Mouse (Mus musculus) pancreas, adult 10 weeks (tissue): Measurements from ENCODE around the gene Trip10. TPM values are rescaled to one million over a fixed set of nuclear protein-coding genes. Genes with fewer than 3 reads are reported as not detected.

Source experiments
- polyA plus RNA-seq: library from polyadenylated mRNA; stranded (reverse); fragments of 350-450 nt; fragmentation: Illumina TruSeq; extraction: RNeasy Lipid Tissue Mini Kit (QIAGEN cat#74804); gene quantifications from one replicate; pipeline ENCODE4 v1.2.3, GENCODE M21; 2015; ENCODE audit warnings: low read depth, low replicate concordance; ENCODE audit not compliant: insufficient read depth

Gene Trip10
- 19.2 TPM for polyA plus RNA-seq

DNA sequence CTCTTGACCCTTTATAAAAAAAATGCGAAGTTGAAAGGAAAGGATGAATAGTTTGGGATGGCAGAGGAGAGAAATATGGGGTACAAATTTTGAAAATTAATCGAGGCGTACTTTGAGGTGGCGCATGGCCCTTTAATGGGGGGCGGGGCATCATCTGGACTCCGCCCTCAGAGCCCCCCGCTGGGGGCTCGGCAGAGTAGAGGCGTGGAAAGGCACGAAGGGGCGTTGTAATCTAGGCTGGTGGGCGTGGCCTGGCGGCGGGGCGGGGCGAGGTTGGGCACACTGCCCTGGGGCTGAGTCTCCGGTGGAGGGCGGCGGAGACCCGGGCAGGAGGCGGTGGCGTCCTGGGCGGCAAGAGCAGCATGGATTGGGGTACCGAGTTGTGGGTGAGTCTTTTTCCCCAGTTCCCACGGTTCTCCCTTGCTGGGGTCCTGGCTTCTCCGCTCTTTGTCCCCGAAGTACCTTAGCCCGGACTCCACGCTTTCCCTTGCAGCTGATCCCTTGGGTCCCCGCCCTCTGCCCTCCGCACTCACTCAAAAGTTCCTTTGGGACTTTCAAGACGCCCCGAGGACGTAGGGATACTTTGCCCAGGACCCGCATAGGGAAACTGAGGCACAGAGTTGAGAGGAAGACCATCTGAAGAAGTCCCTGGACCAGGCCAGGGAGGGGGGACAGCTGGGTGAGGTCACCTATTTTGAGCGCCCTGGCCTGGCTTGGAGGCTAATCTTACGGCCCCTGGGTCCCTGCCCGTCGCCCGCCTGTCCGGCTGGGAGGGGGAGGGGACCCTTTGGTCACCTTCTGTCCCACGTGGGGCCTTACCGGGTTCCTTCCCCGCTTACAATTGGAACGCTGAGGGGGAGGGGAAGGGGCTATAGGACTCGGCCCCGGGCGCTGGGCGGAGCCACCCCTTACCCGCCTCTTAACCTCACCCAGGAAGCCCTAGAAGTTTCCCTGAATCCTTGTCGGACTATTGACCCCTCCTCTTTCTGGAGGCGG, at the start of gene Trip10:
TSS of gene Trip10 (plus strand) at position 270 of the 996 bp plus-strand sequence.

DNA sequence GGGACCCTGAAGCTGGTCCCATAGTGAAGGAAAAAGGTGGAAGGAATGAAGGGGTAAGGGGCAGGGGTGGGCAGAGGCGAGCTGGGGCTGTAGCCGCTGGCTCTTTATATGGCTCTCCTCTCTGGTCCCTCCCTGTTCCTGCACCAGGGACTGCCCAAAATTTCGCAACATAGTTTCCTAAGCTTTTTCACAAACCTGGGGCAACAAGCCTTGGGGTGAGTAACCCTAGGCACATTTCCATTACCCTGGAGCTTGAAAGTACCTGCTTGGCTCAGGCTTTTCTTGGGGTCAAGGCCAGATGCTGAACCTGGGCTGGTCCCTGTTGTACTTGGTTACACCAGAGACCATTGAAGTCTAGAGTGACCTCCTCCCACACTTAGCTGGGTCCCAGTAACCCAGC, 21.2 kb upstream of the Trip10 start, which contains the start of gene C3:
TSS of gene C3 (minus strand) at position 123 of the 400 bp plus-strand sequence.

DNA sequence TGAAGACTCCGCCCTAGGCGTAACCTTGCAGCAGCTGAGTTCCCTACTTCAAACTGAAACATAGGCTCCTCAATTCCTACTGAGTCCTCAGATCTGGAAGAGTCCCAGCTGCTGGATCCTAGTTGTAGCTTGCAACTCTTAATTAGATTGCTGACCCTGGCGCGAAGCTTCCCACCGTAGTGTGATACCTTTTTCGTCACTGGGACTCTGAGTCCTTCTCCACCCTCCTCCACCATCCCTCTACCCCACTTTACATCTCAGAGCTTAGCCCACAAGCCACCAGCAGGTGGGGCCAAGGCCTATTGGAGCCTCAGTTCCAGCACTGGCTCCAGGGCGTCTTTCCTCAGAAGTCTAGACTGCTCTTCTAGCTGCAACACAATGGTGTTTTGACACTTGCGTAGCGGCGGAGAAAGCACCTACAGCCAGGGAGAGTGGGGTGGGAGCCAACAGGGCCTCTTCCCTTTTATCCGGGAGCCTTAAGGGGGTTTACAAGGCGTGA, 1.0 kb upstream of the Trip10 start, which contains the start of gene Gpr108:
TSS of gene Gpr108 (minus strand) at position 246 of the 499 bp plus-strand sequence.

DNA sequence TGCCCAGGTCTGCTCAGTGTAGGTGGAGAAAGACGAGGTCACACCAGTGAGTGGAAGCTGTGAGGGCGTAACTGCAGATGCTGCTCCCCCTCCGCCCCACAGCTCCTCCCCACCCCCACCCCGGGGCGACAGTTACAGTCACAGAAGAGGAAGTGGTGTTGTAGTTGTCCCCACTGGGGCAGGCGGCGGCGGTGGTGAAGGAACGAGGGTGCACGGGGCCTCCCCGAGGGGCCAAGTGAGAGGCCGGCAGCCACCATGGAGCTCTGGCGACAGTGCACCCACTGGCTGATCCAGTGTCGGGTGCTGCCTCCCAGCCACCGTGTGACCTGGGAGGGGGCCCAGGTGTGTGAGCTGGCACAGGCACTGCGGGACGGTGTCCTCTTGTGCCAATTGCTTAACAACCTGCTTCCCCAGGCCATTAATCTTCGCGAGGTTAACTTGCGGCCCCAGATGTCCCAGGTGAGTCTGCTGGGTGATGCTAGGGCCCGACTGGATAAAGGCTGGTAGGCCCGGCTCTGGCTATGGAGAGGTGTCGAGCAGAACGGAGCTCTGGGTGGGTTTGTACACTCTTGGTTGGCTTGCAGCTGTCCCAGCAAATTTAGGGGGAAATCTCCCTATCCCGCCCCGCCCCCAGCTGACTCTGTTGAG, 29.8 kb downstream of the Trip10 start, which contains the start of gene Vav1:
TSS of gene Vav1 (plus strand) at position 158 of the 648 bp plus-strand sequence.

Other genes with a start within 250 kb of the Trip10 start
- not detected for gene Pspn, start 249.4 kb upstream of the Trip10 start, polyA plus RNA-seq
- 7.4 TPM for gene Gtf2f1, start 238.2 kb upstream of the Trip10 start, polyA plus RNA-seq
- not detected for gene Gm17949, start 238.0 kb upstream of the Trip10 start, polyA plus RNA-seq
- gene Khsrp, start 217.9 kb upstream of the Trip10 start, polyA plus RNA-seq, result 14.1 TPM
- gene Slc25a41, start 207.8 kb upstream of the Trip10 start, polyA plus RNA-seq, result not detected
- 20.0 TPM for gene Crb3, start 190.3 kb upstream of the Trip10 start, polyA plus RNA-seq
- 15.4 TPM for gene Slc25a23, start 189.6 kb upstream of the Trip10 start, polyA plus RNA-seq
- gene Dennd1c, start 170.9 kb upstream of the Trip10 start, polyA plus RNA-seq, result 3.3 TPM
- gene Tubb4a, start 161.7 kb upstream of the Trip10 start, polyA plus RNA-seq, result 1.5 TPM
- 1.3 TPM for gene Tnfsf9, start 144.1 kb upstream of the Trip10 start, polyA plus RNA-seq
- not detected for gene Cd70, start 99.7 kb upstream of the Trip10 start, polyA plus RNA-seq
- not detected for gene Tnfsf14, start 55.3 kb upstream of the Trip10 start, polyA plus RNA-seq
- 236 TPM for gene C3, start 21.3 kb upstream of the Trip10 start, polyA plus RNA-seq
- 23.7 TPM for gene Gpr108, start 1.0 kb upstream of the Trip10 start, polyA plus RNA-seq
- 2.0 TPM for gene Vav1, start 29.6 kb downstream of the Trip10 start, polyA plus RNA-seq
- 3.5 TPM for gene Adgre1, start 109.2 kb downstream of the Trip10 start, polyA plus RNA-seq